Mouse (Mus musculus): ENCODE measurements around the gene Phf12. TPM values are rescaled to one million over a fixed set of nuclear protein-coding genes. Genes with fewer than 3 reads are reported as not detected.

The Phf12 gene
- total RNA-seq, 2 experiments from 2014 or later = 48.9 to 51.4 TPM

GRCm38 (mm10) chr11:77966037-77966391 is 16.5 kb upstream of the Phf12 start:
- DNase-seq (ENCODE audit: extremely low spot score in 1 of 2, low spot score in 2 of 2) = no peak
- intact Hi-C loops (cut with DNase I) = loop anchor here (2.0 to 5.0 kb wide), 2 partner anchors 34 to 139 kb away; partner anchors contain the start of gene Sez6

DNA sequence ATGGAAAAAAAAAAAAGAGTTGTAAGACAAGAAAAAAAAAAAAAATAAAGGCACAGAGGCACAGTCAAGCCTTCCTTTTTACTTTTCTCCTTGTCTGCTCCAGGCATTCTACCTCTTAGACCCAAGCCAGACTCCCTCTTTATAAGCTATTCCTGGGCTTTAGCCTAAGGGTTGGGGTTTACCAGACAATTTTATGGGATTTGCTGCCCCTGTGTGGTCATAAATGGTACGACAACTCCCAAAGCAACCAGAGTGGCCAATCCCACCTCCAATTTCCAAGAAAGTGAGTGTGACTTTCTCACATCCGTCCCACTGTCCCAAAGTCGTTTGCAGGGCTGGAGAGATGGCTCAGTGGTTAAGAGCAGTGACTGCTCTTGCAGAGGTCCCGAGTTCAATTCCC is 15.4 kb upstream of the Phf12 start:
- intact Hi-C loops (cut with DNase I) = loop anchor here (2.0 to 5.0 kb wide), 2 partner anchors 35 to 140 kb away; partner anchors contain the start of gene Sez6
- peak in 1 of 2 experiments; percentile 76 for DNase-seq (ENCODE audit: extremely low spot score in 1 of 2, low spot score in 2 of 2)

- intact Hi-C loops (cut with DNase I) = loop anchor here (5.0 kb wide), 1 partner anchor 36 kb away; the partner anchor contains the start of gene Sez6
- no peak for DNase-seq (ENCODE audit: extremely low spot score in 1 of 2, low spot score in 2 of 2)
Observed at GRCm38 (mm10) chr11:77968786-77969185, 13.8 kb upstream of the Phf12 start.

- intact Hi-C loops (cut with DNase I) = no loop called here
Observed at GRCm38 (mm10) chr11:77970718-77971117, 11.8 kb upstream of the Phf12 start.

DNA sequence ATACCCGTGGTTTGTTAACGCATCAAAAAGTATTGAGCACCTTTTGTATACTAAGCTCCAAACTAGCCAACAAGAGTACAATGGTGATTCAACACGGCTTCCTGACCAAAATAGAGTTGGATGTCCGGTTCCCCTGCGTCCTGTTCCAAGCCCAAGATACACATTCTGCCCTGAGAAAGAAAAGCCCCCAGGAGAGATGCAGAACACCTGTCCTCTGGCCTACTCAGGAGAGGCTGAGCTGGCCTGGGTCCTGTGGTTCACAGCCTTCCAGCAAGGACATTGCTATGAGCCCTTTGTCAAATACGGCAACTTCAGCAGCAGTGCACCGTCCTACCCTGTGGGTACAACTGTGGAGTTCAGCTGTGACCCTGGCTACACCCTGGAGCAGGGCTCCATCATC is 9.0 kb upstream of the Phf12 start:
- DNase-seq (ENCODE audit: extremely low spot score in 1 of 2, low spot score in 2 of 2) = no peak
- intact Hi-C loops (cut with DNase I) = no loop called here

More at GRCm38 (mm10) chr11:77970718-77971117, 11.8 kb upstream of the Phf12 start:
- DNase-seq (ENCODE audit: extremely low spot score in 1 of 2, low spot score in 2 of 2) = no peak

DNA sequence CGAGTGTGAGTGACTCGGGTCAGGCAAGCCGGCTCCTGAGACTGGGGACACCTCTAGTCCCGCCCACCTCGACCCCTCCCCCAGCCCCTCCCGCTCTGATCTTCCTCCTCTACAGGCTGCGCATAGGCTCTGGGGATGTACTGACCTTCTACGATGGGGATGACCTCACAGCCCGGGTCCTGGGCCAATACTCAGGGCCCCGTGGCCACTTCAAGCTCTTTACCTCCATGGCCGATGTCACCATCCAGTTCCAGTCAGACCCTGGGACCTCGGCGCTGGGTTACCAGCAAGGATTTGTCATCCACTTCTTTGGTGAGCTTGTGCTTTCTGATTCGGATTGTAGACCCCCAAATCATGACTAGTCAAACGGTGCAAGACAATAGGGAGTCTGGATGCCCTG is 8.2 kb upstream of the Phf12 start:
- DNase-seq (ENCODE audit: extremely low spot score in 1 of 2, low spot score in 2 of 2) = no peak

GRCm38 (mm10) chr11:77975873-77976272 is 6.7 kb upstream of the Phf12 start:
- DNase-seq (ENCODE audit: extremely low spot score in 1 of 2, low spot score in 2 of 2) = no peak
- intact Hi-C loops (cut with DNase I) = no loop called here

More for the DNA sequence above, 8.2 kb upstream of the Phf12 start:
- intact Hi-C loops (cut with DNase I) = no loop called here

GRCm38 (mm10) chr11:77978161-77978560 is 4.4 kb upstream of the Phf12 start:
- no peak for DNase-seq (ENCODE audit: extremely low spot score in 1 of 2, low spot score in 2 of 2)
- intact Hi-C loops (cut with DNase I) = no loop called here

- no peak for DNase-seq (ENCODE audit: extremely low spot score in 1 of 2, low spot score in 2 of 2)
- intact Hi-C loops (cut with DNase I) = no loop called here
Observed at GRCm38 (mm10) chr11:77979221-77979809, 3.2 kb upstream of the Phf12 start.

DNA sequence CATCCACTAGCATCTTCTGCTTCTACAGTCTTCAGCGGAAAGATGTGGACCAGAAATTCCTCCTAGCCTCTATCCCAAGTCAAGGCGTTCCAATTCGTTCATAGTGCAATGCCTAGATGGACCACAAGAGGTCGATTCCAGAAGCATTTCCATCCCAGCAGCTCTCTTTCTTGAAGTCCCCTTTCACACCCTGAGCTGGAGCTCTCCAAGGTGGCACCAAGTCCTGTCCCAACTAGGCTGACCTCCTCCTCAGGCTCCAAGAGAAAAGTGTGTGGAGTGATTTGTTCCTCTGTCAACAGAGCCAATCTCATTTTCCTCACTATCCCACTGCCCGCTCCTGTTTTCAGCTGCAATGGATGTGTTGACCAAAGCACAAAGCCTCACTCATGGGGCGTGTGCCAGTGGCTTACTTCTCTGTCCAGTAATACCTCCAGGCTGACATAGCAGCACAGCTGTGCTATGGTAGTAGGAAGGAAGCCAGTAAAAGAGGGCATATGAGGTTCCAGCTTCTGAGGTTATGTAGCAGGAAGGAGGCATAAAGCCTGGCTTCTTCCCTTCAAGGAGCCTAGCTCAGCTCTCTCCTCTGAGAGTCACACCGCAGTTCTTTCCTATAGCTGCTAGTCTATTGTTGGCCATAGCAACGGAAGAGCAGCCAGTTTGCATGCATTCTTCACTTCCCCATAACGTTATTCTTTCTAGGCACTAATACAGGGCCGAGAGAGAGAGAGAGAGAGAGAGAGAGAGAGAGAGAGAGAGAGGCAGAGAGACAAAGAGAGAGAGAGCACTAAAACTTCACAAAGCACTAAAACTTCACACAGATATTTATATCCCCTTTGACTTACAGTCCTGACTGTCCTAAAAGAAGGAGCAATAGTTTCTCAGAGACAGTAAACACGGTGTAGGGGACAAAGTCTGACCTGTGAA is 2.0 kb upstream of the Phf12 start:
- DNase-seq (ENCODE audit: extremely low spot score in 1 of 2, low spot score in 2 of 2) = peak in 1 of 2 experiments; percentile 73
- intact Hi-C loops (cut with DNase I) = loop anchor here (5.0 kb wide), 1 partner anchor 197 kb away; the partner anchor contains the start of genes Nek8 and Tlcd1

- intact Hi-C loops (cut with DNase I) = loop anchor here (5.0 kb wide), 1 partner anchor 195 kb away; the partner anchor contains the start of genes Nek8 and Tlcd1
- DNase-seq (ENCODE audit: extremely low spot score in 1 of 2, low spot score in 2 of 2) = peak; percentile 94 to 99
Observed at GRCm38 (mm10) chr11:77981609-77982440, 729 bp upstream of the Phf12 start.

- peak; percentile 44 to 89 for DNase-seq (ENCODE audit: extremely low spot score in 1 of 2, low spot score in 2 of 2)
- intact Hi-C loops (cut with DNase I) = loop anchor here (5.0 kb wide), 1 partner anchor 194 kb away; the partner anchor contains the start of genes Nek8 and Tlcd1
Observed at GRCm38 (mm10) chr11:77983191-77983936, 810 bp downstream of the Phf12 start.

DNA sequence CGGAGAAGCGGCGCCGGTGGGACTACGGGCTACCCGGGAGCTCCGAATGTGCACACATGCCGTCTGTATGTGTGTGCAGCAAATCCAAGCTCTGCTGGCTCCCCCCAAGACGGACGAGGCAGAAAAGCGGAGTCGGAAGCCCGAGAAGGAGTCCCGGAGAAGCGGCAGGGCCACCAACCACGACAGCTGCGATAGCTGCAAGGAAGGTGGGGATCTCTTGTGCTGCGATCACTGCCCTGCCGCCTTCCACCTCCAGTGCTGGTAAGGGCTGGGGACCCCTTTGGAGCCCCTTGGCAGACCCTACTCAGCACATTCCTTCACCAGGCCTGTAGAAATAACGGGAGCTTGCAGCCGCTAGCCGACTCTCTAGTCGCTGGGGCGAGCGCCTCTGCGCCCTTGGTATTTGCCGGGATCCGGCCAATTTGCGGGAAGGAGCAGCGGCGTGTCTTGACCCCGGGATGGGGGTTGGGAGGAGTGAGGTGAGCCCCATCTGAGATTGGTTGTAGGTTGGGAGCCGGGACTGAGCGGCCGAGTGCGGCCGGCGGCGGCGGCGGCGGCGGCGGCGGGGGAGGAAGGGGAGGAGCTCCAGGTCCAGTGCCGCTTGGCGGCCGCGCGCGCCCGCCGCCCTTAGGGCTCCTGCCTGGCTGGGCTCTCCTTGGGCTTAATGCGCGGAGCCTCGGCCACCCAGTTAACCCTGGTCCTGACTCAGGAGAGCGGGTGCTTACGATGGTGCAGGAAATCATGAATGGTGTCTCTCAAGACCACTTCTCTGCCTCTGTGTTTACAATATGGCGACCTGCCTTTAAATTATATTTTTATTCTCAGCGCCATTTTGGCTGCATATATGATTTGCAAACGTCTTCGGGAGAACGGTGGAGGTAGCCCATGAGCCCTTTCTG is 1.6 kb downstream of the Phf12 start:
- DNase-seq (ENCODE audit: extremely low spot score in 1 of 2, low spot score in 2 of 2) = peak in 1 of 2 experiments; percentile 86
- intact Hi-C loops (cut with DNase I) = loop anchor here (5.0 kb wide), 1 partner anchor 193 kb away; the partner anchor contains the start of genes Nek8 and Tlcd1

DNA sequence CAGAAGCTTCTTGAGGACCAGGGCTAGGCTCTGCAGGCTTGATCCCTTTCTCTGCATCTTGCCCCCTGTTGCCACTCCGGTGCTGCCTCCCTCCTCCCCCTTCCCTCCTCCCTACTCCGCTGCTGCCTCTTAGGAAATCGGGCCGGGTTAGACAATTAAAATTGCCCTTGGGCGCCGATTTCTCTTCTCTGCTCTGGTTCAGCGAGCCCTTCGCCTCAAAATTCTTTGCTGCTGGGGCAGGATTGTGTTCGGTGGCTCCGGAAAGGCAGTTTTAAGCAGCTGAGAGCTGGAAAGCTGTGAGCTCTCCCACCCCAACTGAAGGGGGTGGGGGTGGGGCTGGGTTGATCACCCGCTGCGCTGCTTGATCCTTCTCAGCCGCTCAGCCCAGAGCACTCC is 2.3 kb downstream of the Phf12 start:
- DNase-seq (ENCODE audit: extremely low spot score in 1 of 2, low spot score in 2 of 2) = no peak
- intact Hi-C loops (cut with DNase I) = loop anchor here (5.0 kb wide), 2 partner anchors 37 to 192 kb away; partner anchors contain the start of genes Nek8 and Tlcd1

DNA sequence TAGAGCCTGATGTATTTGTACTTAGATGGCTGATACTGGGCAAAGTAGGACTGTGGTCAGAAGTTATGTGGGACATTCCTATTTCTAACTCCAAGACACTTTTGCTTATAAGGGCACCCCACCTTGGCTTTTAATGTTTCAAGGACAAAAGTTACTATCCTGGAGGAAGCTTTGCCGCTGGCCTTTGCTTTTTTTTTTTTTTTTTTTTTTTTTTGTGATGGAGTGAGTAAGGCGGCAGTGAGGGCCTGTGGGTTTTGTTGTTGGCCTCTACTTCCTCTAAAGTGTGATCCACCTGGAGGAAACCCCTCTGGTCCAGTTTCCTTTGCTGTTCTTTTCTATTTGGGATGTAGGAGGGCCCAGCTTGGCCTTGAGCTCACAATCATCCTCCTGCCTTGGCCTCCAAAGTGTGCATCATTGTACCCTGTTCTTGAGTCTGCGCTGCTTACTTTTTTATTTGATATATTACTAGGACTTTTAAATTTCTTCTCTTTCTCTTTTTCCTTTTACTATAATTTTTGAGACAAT is 3.0 kb downstream of the Phf12 start:
- intact Hi-C loops (cut with DNase I) = loop anchor here (5.0 kb wide), 1 partner anchor 37 kb away; no protein-coding TSS in a partner anchor

GRCm38 (mm10) chr11:77989071-77989690 is 6.6 kb downstream of the Phf12 start:
- DNase-seq (ENCODE audit: extremely low spot score in 1 of 2, low spot score in 2 of 2) = no peak
- intact Hi-C loops (cut with DNase I) = loop anchor here (5.0 kb wide), 1 partner anchor 33 kb away; no protein-coding TSS in a partner anchor

More for the DNA sequence above, 3.0 kb downstream of the Phf12 start:
- DNase-seq (ENCODE audit: extremely low spot score in 1 of 2, low spot score in 2 of 2) = no peak

All from left cerebral cortex, postnatal 10 days (tissue).